Mouse (Mus musculus): ENCODE measurements around the gene Spata2. TPM values are rescaled to one million over a fixed set of nuclear protein-coding genes. Genes with fewer than 3 reads are reported as not detected.

The Spata2 gene
- polyA plus RNA-seq, 1 experiment from 2014 or later, result 25.1 TPM

- Histone ChIP-seq H3K36me3 (peaks cover 74% of the 10 kb centered on the region), H3K27ac (no peak overlapping the region), H3K4me1 (replicated peaks) (no peaks in the 10 kb centered on the region), H3K27me3 (ENCODE audit: insufficient read depth, poor library complexity, severe bottlenecking) (no peaks in the 10 kb centered on the region), H3K9me3 (no peaks in the 10 kb centered on the region), H3K4me3 (no peak overlapping the region)
- WGBS, result 82% methylated on average over 5 of the region's 5 CpGs
- DNase-seq (ENCODE audit: low spot score), result no peak
These were observed 25.5 kb downstream of the Spata2 start for GRCm38 (mm10) chr2:167467214-167467613.

- H3K36me3 ChIP-seq, result peaks cover 74% of the 10 kb centered on the region
- H3K27ac ChIP-seq, result no peak overlapping the region
- no peak overlapping the region for H3K4me3 ChIP-seq
- no peaks in the 10 kb centered on the region for H3K27me3 ChIP-seq (ENCODE audit: insufficient read depth, poor library complexity, severe bottlenecking)
- no peaks in the 10 kb centered on the region for H3K4me1 ChIP-seq (replicated peaks)
- 87% methylated on average over 3 of the region's 3 CpGs for WGBS
- DNase-seq (ENCODE audit: low spot score), result no peak
- no peaks in the 10 kb centered on the region for H3K9me3 ChIP-seq
These were observed 26.7 kb downstream of the Spata2 start for GRCm38 (mm10) chr2:167465951-167466350.

GRCm38 (mm10) chr2:167463802-167464201 is 28.9 kb downstream of the Spata2 start:
- Histone ChIP-seq H3K36me3 (peaks cover 74% of the 10 kb centered on the region), H3K27me3 (ENCODE audit: insufficient read depth, poor library complexity, severe bottlenecking) (no peaks in the 10 kb centered on the region), H3K4me1 (replicated peaks) (no peaks in the 10 kb centered on the region), H3K27ac (no peak overlapping the region), H3K9me3 (no peaks in the 10 kb centered on the region), H3K4me3 (no peak overlapping the region)
- DNase-seq (ENCODE audit: low spot score), result no peak
- 92% methylated on average over 5 of the region's 5 CpGs for WGBS

GRCm38 (mm10) chr2:167462954-167463353 is 29.7 kb downstream of the Spata2 start:
- Histone ChIP-seq H3K27ac (no peak overlapping the region), H3K4me1 (replicated peaks) (no peaks in the 10 kb centered on the region), H3K27me3 (ENCODE audit: insufficient read depth, poor library complexity, severe bottlenecking) (no peaks in the 10 kb centered on the region), H3K9me3 (no peaks in the 10 kb centered on the region), H3K36me3 (peaks cover 76% of the 10 kb centered on the region), H3K4me3 (no peak overlapping the region)
- DNase-seq (ENCODE audit: low spot score), result peak; percentile 59
- 65% methylated on average over 6 of the region's 6 CpGs for WGBS

- DNase-seq (ENCODE audit: low spot score), result no peak
- H3K9me3 ChIP-seq, result no peaks in the 10 kb centered on the region
- peaks cover 79% of the 10 kb centered on the region for H3K36me3 ChIP-seq
- no peaks in the 10 kb centered on the region for H3K27me3 ChIP-seq (ENCODE audit: insufficient read depth, poor library complexity, severe bottlenecking)
- H3K4me1 ChIP-seq (replicated peaks), result no peaks in the 10 kb centered on the region
- H3K4me3 ChIP-seq, result no peak overlapping the region
- WGBS, result 94% methylated on average over 6 of the region's 6 CpGs
- H3K27ac ChIP-seq, result no peak overlapping the region
These were observed 33.4 kb downstream of the Spata2 start for GRCm38 (mm10) chr2:167459071-167459865.

GRCm38 (mm10) chr2:167458548-167458947 is 34.1 kb downstream of the Spata2 start:
- Histone ChIP-seq H3K27me3 (ENCODE audit: insufficient read depth, poor library complexity, severe bottlenecking) (no peaks in the 10 kb centered on the region), H3K4me3 (no peak overlapping the region), H3K36me3 (peaks cover 85% of the 10 kb centered on the region), H3K9me3 (no peaks in the 10 kb centered on the region), H3K4me1 (replicated peaks) (no peaks in the 10 kb centered on the region), H3K27ac (no peak overlapping the region)
- no peak for DNase-seq (ENCODE audit: low spot score)
- 92% methylated on average over 3 of the region's 3 CpGs for WGBS

- no peaks in the 10 kb centered on the region for H3K4me1 ChIP-seq (replicated peaks)
- H3K4me3 ChIP-seq, result no peak overlapping the region
- WGBS, result 94% methylated on average over 9 of the region's 9 CpGs
- DNase-seq (ENCODE audit: low spot score), result no peak
- H3K27ac ChIP-seq, result no peak overlapping the region
- no peaks in the 10 kb centered on the region for H3K27me3 ChIP-seq (ENCODE audit: insufficient read depth, poor library complexity, severe bottlenecking)
- H3K9me3 ChIP-seq, result no peaks in the 10 kb centered on the region
- peaks cover 96% of the 10 kb centered on the region for H3K36me3 ChIP-seq
These were observed 35.5 kb downstream of the Spata2 start for GRCm38 (mm10) chr2:167457213-167457612.

- Histone ChIP-seq H3K27me3 (ENCODE audit: insufficient read depth, poor library complexity, severe bottlenecking) (no peaks in the 10 kb centered on the region), H3K36me3 (peaks cover 93% of the 10 kb centered on the region), H3K9me3 (no peaks in the 10 kb centered on the region), H3K4me3 (no peak overlapping the region), H3K27ac (no peak overlapping the region), H3K4me1 (replicated peaks) (no peaks in the 10 kb centered on the region)
- DNase-seq (ENCODE audit: low spot score), result no peak
- WGBS, result 95% methylated on average over 5 of the region's 5 CpGs
These were observed 36.2 kb downstream of the Spata2 start for GRCm38 (mm10) chr2:167456361-167457020.

GRCm38 (mm10) chr2:167453814-167454213 is 38.9 kb downstream of the Spata2 start:
- Histone ChIP-seq H3K27me3 (ENCODE audit: insufficient read depth, poor library complexity, severe bottlenecking) (no peaks in the 10 kb centered on the region), H3K27ac (no peak overlapping the region), H3K4me3 (no peak overlapping the region), H3K9me3 (no peaks in the 10 kb centered on the region), H3K4me1 (replicated peaks) (no peaks in the 10 kb centered on the region; the same call in 1 of the 2 replicates), H3K36me3 (peaks cover 92% of the 10 kb centered on the region)
- WGBS, result 93% methylated on average over 3 of the region's 3 CpGs
- DNase-seq (ENCODE audit: low spot score), result no peak

GRCm38 (mm10) chr2:167450647-167451046 is 42.0 kb downstream of the Spata2 start:
- WGBS, result 90% methylated on average over 8 of the region's 8 CpGs
- peaks cover 91% of the 10 kb centered on the region for H3K36me3 ChIP-seq

GRCm38 (mm10) chr2:167449331-167450275 is 43.1 kb downstream of the Spata2 start:
- Histone ChIP-seq H3K9me3 (no peaks in the 10 kb centered on the region), H3K4me3 (no peak overlapping the region), H3K27me3 (ENCODE audit: insufficient read depth, poor library complexity, severe bottlenecking) (no peaks in the 10 kb centered on the region), H3K27ac (no peak overlapping the region), H3K36me3 (peaks cover 92% of the 10 kb centered on the region), H3K4me1 (replicated peaks) (no peaks in the 10 kb centered on the region; the same call in 1 of the 2 replicates)
- DNase-seq (ENCODE audit: low spot score), result no peak
- 90% methylated on average over 21 of the region's 21 CpGs for WGBS

More at GRCm38 (mm10) chr2:167450647-167451046, 42.0 kb downstream of the Spata2 start:
- Histone ChIP-seq H3K27ac (no peak overlapping the region), H3K4me1 (replicated peaks) (no peaks in the 10 kb centered on the region; the same call in 1 of the 2 replicates), H3K27me3 (ENCODE audit: insufficient read depth, poor library complexity, severe bottlenecking) (no peaks in the 10 kb centered on the region), H3K9me3 (no peaks in the 10 kb centered on the region), H3K4me3 (no peak overlapping the region)
- DNase-seq (ENCODE audit: low spot score), result no peak

- no peak overlapping the region for H3K27ac ChIP-seq
- peaks cover 91% of the 10 kb centered on the region for H3K36me3 ChIP-seq
- DNase-seq (ENCODE audit: low spot score), result no peak
- no peaks in the 10 kb centered on the region; the same call in 1 of the 2 replicates for H3K4me1 ChIP-seq (replicated peaks)
- 91% methylated on average over 8 of the region's 8 CpGs for WGBS
- no peak overlapping the region for H3K4me3 ChIP-seq
- no peaks in the 10 kb centered on the region for H3K27me3 ChIP-seq (ENCODE audit: insufficient read depth, poor library complexity, severe bottlenecking)
- no peaks in the 10 kb centered on the region for H3K9me3 ChIP-seq
These were observed 45.1 kb downstream of the Spata2 start for GRCm38 (mm10) chr2:167447629-167448028.

All from hindbrain, embryonic 10.5 days (tissue).